Mouse (Mus musculus): ENCODE measurements around the gene Lrrc3. TPM values are rescaled to one million over a fixed set of nuclear protein-coding genes. Genes with fewer than 3 reads are reported as not detected.

Lrrc3 gene
- polyA plus RNA-seq, 1 experiment from 2014 or later, result 4.7 TPM

DNA sequence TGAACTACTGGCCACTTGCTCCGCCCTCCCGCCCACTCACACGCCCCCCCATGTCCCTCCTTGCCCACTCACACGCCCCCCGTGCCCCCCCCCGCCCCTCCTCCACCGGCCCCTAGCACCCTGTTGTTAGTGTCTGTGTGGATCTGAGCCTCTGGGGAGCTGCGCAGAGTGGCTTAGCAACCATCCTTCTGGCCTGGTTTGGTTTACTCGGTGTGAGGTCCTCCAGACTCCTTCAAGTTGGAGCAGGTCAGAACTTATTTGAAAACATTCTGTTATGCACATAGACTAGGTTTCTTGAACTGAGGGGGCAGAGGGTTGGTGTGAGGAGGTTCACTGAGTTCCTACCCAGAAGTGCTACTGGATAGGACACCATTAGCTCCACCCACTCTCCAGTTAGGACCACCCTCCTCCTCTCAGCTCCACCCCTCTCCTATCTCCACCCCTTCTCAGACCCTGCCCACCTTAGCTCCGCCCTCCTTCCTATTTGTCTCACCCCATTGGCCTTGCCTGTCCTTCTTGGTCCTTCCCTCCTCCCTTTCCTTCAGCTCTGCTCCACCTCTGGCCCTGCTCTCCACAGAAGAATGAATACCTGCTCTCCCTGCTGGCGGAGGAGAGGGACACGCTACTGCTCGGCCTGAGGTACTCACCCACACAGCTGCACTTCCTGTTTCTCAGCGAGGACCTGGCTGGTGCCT, 38.1 kb downstream of the Lrrc3 start:
- WGBS, result 27% methylated on average over 14 of the region's 14 CpGs
- no peaks in the 10 kb centered on the region for H3K9me3 ChIP-seq
- H3K9ac ChIP-seq, result no peak overlapping the region
- H3K27me3 ChIP-seq, result 0 out of 2 replicates have a peak, but pooled peaks cover 3% of the 10 kb centered on the region
- no peak overlapping the region for H3K27ac ChIP-seq
- no peaks in the 10 kb centered on the region for H3K36me3 ChIP-seq
- peak overlapping the region; percentile 28 for H3K4me3 ChIP-seq
- peak overlapping the region; percentile 52 for H3K4me2 ChIP-seq (replicated peaks)
- H3K4me1 ChIP-seq, result 0 out of 2 replicates have a peak, but pooled peaks cover 5% of the 10 kb centered on the region
- peak; percentile 72 for ATAC-seq (ENCODE audit: low FRiP score, low read depth)

- Histone ChIP-seq H3K4me3 (no peak within 1 kb of the TSS), H3K27ac (no peak within 1 kb of the TSS), H3K9me3 (no peaks in the 10 kb centered on the region; the same call in 1 of the 2 replicates), H3K27me3 (0 out of 2 replicates have a peak, but pooled peaks cover 3% of the 10 kb centered on the region), H3K4me1 (0 out of 2 replicates have a peak, but pooled peaks cover 5% of the 10 kb centered on the region), H3K9ac (no peak within 1 kb of the TSS), H3K36me3 (no peaks in the 10 kb centered on the region), H3K4me2 (replicated peaks) (no peak within 1 kb of the TSS)
- WGBS, result 51% methylated on average over 7 of the region's 7 CpGs
- no peak for ATAC-seq (ENCODE audit: low FRiP score, low read depth)
Measured at GRCm38 (mm10) chr10:77861675-77862074, 40.7 kb downstream of the Lrrc3 start, which contains the start of gene Gm3285. TSS of gene Gm3285 (plus strand) at chr10:77861975.

DNA sequence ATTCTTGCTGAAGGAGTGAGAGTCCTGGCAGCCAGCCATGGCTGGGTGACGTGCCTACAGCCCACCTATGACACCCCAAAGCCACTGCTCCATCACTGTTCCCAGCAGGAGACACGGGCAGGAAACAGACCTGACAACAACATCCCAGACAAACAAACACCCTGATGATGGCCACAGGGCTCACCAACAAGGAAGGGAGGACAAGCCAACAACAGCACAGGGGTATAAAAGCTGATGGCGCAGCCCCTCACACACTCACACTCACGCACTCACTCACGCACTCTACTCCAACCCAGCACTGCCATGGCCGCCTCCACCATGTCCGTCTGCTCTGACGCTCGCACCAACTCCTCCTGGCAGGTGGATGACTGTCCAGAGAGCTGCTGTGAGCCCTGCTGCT, 49.8 kb downstream of the Lrrc3 start, which contains the start of gene Gm10318:
TSS of gene Gm10318 (plus strand) at position 301 of the 400 bp plus-strand sequence.
- Histone ChIP-seq H3K27ac (no peak within 1 kb of the TSS), H3K4me1 (no peaks in the 10 kb centered on the region), H3K36me3 (no peaks in the 10 kb centered on the region), H3K4me2 (replicated peaks) (no peak within 1 kb of the TSS), H3K4me3 (no peak within 1 kb of the TSS), H3K27me3 (no peaks in the 10 kb centered on the region), H3K9me3 (no peaks in the 10 kb centered on the region), H3K9ac (no peak within 1 kb of the TSS)
- WGBS, result 68% methylated on average over 9 of the region's 9 CpGs
- ATAC-seq (ENCODE audit: low FRiP score, low read depth), result no peak

Other genes starting within 250 kb of the Lrrc3 start
- 0.74 and 1.3 TPM in 2 replicates for gene Tspear, start 216.0 kb downstream of the Lrrc3 start, polyA plus RNA-seq (2015; fragmentation: Nextera tagmentation; extraction: Ambion mirVana)
- gene Gm19402, start 211.8 kb downstream of the Lrrc3 start, polyA plus RNA-seq (2015; fragmentation: Nextera tagmentation; extraction: Ambion mirVana), result not detected in 2 replicates
- gene Gm9508, start 205.3 kb downstream of the Lrrc3 start, polyA plus RNA-seq (2015; fragmentation: Nextera tagmentation; extraction: Ambion mirVana), result not detected in 2 replicates
- not detected in 2 replicates for gene Gm10272, start 195.9 kb downstream of the Lrrc3 start, polyA plus RNA-seq (2015; fragmentation: Nextera tagmentation; extraction: Ambion mirVana)
- gene Gm10024, start 191.1 kb downstream of the Lrrc3 start, polyA plus RNA-seq (2015; fragmentation: Nextera tagmentation; extraction: Ambion mirVana), result 0.51 TPM in 1 of 2 replicates, not detected in the other
- not detected in 2 replicates for gene Gm10142, start 186.7 kb downstream of the Lrrc3 start, polyA plus RNA-seq (2015; fragmentation: Nextera tagmentation; extraction: Ambion mirVana)
- gene Krtap12-1, start 181.9 kb downstream of the Lrrc3 start, polyA plus RNA-seq (2015; fragmentation: Nextera tagmentation; extraction: Ambion mirVana), result 0.23 TPM in 1 of 2 replicates, not detected in the other
- not detected in 2 replicates for gene Gm10100, start 176.1 kb downstream of the Lrrc3 start, polyA plus RNA-seq (2015; fragmentation: Nextera tagmentation; extraction: Ambion mirVana)
- not detected in 2 replicates for gene Gm18596, start 159.9 kb downstream of the Lrrc3 start, polyA plus RNA-seq (2015; fragmentation: Nextera tagmentation; extraction: Ambion mirVana)
- gene Gm9736, start 151.2 kb downstream of the Lrrc3 start, polyA plus RNA-seq (2015; fragmentation: Nextera tagmentation; extraction: Ambion mirVana), result not detected in 2 replicates
- not detected in 2 replicates for gene Gm3233, start 142.9 kb downstream of the Lrrc3 start, polyA plus RNA-seq (2015; fragmentation: Nextera tagmentation; extraction: Ambion mirVana)
- not detected in 2 replicates for gene Gm3238, start 131.2 kb downstream of the Lrrc3 start, polyA plus RNA-seq (2015; fragmentation: Nextera tagmentation; extraction: Ambion mirVana)
- not detected in 2 replicates for gene Gm7138, start 125.6 kb downstream of the Lrrc3 start, polyA plus RNA-seq (2015; fragmentation: Nextera tagmentation; extraction: Ambion mirVana)
- gene Gm3250, start 120.0 kb downstream of the Lrrc3 start, polyA plus RNA-seq (2015; fragmentation: Nextera tagmentation; extraction: Ambion mirVana), result not detected in 2 replicates
- not detected in 2 replicates for gene Gm7137, start 114.3 kb downstream of the Lrrc3 start, polyA plus RNA-seq (2015; fragmentation: Nextera tagmentation; extraction: Ambion mirVana)
- not detected in 2 replicates for gene Gm9639, start 107.5 kb downstream of the Lrrc3 start, polyA plus RNA-seq (2015; fragmentation: Nextera tagmentation; extraction: Ambion mirVana)
- not detected in 2 replicates for gene Gm19668, start 103.4 kb downstream of the Lrrc3 start, polyA plus RNA-seq (2015; fragmentation: Nextera tagmentation; extraction: Ambion mirVana)
- not detected in 2 replicates for gene Gm9507, start 90.7 kb downstream of the Lrrc3 start, polyA plus RNA-seq (2015; fragmentation: Nextera tagmentation; extraction: Ambion mirVana)
- gene Gm2696, start 87.9 kb downstream of the Lrrc3 start, polyA plus RNA-seq (2015; fragmentation: Nextera tagmentation; extraction: Ambion mirVana), result not detected in 2 replicates
- gene Krtap10-4, start 75.4 kb downstream of the Lrrc3 start, polyA plus RNA-seq (2015; fragmentation: Nextera tagmentation; extraction: Ambion mirVana), result not detected in 2 replicates
- gene Krtap10-10, start 66.6 kb downstream of the Lrrc3 start, polyA plus RNA-seq (2015; fragmentation: Nextera tagmentation; extraction: Ambion mirVana), result not detected in 2 replicates
- gene Gm36176, start 55.7 kb downstream of the Lrrc3 start, polyA plus RNA-seq (2015; fragmentation: Nextera tagmentation; extraction: Ambion mirVana), result not detected in 2 replicates
- not detected in 2 replicates for gene Gm10318, start 49.7 kb downstream of the Lrrc3 start, polyA plus RNA-seq (2015; fragmentation: Nextera tagmentation; extraction: Ambion mirVana)
- gene Gm3285, start 40.6 kb downstream of the Lrrc3 start, polyA plus RNA-seq (2015; fragmentation: Nextera tagmentation; extraction: Ambion mirVana), result not detected in 2 replicates
- 0.28 and 0.29 TPM in 2 replicates for gene Trpm2, start 68.0 kb upstream of the Lrrc3 start, polyA plus RNA-seq (2015; fragmentation: Nextera tagmentation; extraction: Ambion mirVana)
- gene 1810043G02Rik, start 76.0 kb upstream of the Lrrc3 start, polyA plus RNA-seq (2015; fragmentation: Nextera tagmentation; extraction: Ambion mirVana), result 30.6 and 31.1 TPM in 2 replicates
- gene Pfkl, start 107.5 kb upstream of the Lrrc3 start, polyA plus RNA-seq (2015; fragmentation: Nextera tagmentation; extraction: Ambion mirVana), result 158 and 160 TPM in 2 replicates
- 0.17 TPM in 1 of 2 replicates, not detected in the other for gene Dnmt3l, start 139.4 kb upstream of the Lrrc3 start, polyA plus RNA-seq (2015; fragmentation: Nextera tagmentation; extraction: Ambion mirVana)
- 0.99 and 1.0 TPM in 2 replicates for gene Aire, start 141.1 kb upstream of the Lrrc3 start, polyA plus RNA-seq (2015; fragmentation: Nextera tagmentation; extraction: Ambion mirVana)
- gene Icosl, start 166.8 kb upstream of the Lrrc3 start, polyA plus RNA-seq (2015; fragmentation: Nextera tagmentation; extraction: Ambion mirVana), result 3.8 and 3.9 TPM in 2 replicates